Mouse (Mus musculus) liver, embryonic 15.5 days (tissue): ENCODE data around the gene Itpripl2. TPM values are rescaled to one million over a fixed set of nuclear protein-coding genes. Genes with fewer than 3 reads are reported as not detected.

ENCODE experiments used
- ATAC-seq: fragments of 200-750 bp; cut with Nextera tagmentation; 2 replicates; pipeline ENCODE4 v1.8.0; 2017; ENCODE audit warnings: moderate number of reproducible peaks, mild to moderate bottlenecking, moderate library complexity; ENCODE audit not compliant: insufficient read depth
- H3K27ac ChIP-seq: fragments of 300-500 bp; sonication (generic); replicated peaks from 2 replicates; pipeline ENCODE4 v1.5.1; 2015; ENCODE audit warnings: mild to moderate bottlenecking, inconsistent platforms
- H3K27me3 ChIP-seq: fragments of 300-500 bp; sonication (generic); 2 replicates; pipeline ENCODE4 v1.6.1; 2015; ENCODE audit warnings: mild to moderate bottlenecking, inconsistent platforms
- H3K36me3 ChIP-seq: fragments of 300-500 bp; sonication (generic); replicated peaks from 2 replicates; pipeline ENCODE4 v1.6.1; 2015; ENCODE audit warnings: moderate library complexity, mild to moderate bottlenecking, inconsistent platforms
- H3K4me1 ChIP-seq: fragments of 300-500 bp; sonication (generic); replicated peaks from 2 replicates; pipeline ENCODE4 v1.6.1; 2015; ENCODE audit warnings: inconsistent platforms
- H3K4me2 ChIP-seq: fragments of 300-500 bp; sonication (generic); 2 replicates; pipeline ENCODE4 v1.6.1; 2015; ENCODE audit warnings: moderate library complexity, mild to moderate bottlenecking, inconsistent platforms
- H3K4me3 ChIP-seq: fragments of 300-500 bp; sonication (generic); replicated peaks from 2 replicates; pipeline ENCODE4 v1.5.1; 2015; ENCODE audit warnings: mild to moderate bottlenecking, inconsistent platforms
- H3K9ac ChIP-seq: fragments of 300-500 bp; sonication (generic); 2 replicates; pipeline ENCODE4 v1.6.1; 2015; ENCODE audit warnings: moderate library complexity, mild to moderate bottlenecking, inconsistent platforms
- H3K9me3 ChIP-seq: fragments of 300-500 bp; sonication (generic); replicated peaks from 2 replicates; pipeline ENCODE4 v1.6.1; 2016; ENCODE audit warnings: inconsistent platforms
- WGBS: fragments of 180-500 bp; shearing (Covaris S2); methylation state at CpG from one replicate; pipeline ENCODE4 v1.1.7; 2015; ENCODE audit warnings: mixed read lengths; ENCODE audit not compliant: insufficient replicate concordance; 5-methylcytosine and 5-hydroxymethylcytosine counted together
- polyA plus RNA-seq: library from polyadenylated mRNA; unstranded; fragments of >200 nt; fragmentation: Nextera tagmentation; extraction: Ambion mirVana; gene quantifications from 2 replicates; pipeline ENCODE4 v1.2.1, GENCODE M21; 2015

Gene Itpripl2
- 1.1 and 1.2 TPM in 2 replicates for polyA plus RNA-seq

- peaks cover 30% of the 10 kb centered on the region for H3K4me1 ChIP-seq
- WGBS = under 1% methylated on average over 55 of the region's 55 CpGs
- H3K9me3 ChIP-seq = no peaks in the 10 kb centered on the region
- H3K4me2 ChIP-seq = peak within 1 kb of the TSS; percentile 67
- no peaks in the 10 kb centered on the region for H3K36me3 ChIP-seq
- peaks cover 35% of the 10 kb centered on the region for H3K27me3 ChIP-seq
- peak within 1 kb of the TSS; percentile 63 for H3K4me3 ChIP-seq
- peak; percentile 70 for ATAC-seq
- peak within 1 kb of the TSS; percentile 72 for H3K27ac ChIP-seq
- H3K9ac ChIP-seq = peak within 1 kb of the TSS; percentile 58
These were observed at the start of gene Itpripl2 for GRCm38 (mm10) chr7:118491431-118492147. Itpripl2 (minus strand) TSS chr7:118491975.

DNA sequence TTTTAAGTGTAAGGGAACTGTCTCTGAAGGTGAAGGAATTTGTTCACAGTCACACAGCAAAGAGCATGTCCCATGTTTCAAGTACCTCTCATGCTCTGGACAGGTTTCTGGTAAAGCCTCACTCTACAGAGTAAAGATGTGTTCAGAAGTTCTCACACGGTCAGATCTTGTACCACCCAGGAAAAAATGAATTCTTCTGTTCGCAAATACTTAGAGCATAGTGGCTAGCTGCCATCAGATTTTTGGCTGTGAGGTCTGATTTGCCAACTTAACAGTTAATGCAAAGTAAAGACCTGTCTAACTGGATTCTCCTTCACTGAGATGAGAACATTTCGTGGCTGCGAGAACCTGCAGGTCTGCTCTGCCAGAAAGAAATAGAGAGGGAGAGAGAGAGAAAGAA lies 43.3 kb upstream of the Itpripl2 start:
- ATAC-seq = no peak
- no peak overlapping the region for H3K9ac ChIP-seq
- WGBS = 78% methylated on average over 4 of the region's 4 CpGs
- H3K4me2 ChIP-seq = no peak overlapping the region
- H3K27ac ChIP-seq = no peak overlapping the region
- H3K4me1 ChIP-seq = peaks cover 17% of the 10 kb centered on the region
- no peak overlapping the region for H3K4me3 ChIP-seq
- no peaks in the 10 kb centered on the region for H3K9me3 ChIP-seq
- no peaks in the 10 kb centered on the region for H3K27me3 ChIP-seq
- no peaks in the 10 kb centered on the region for H3K36me3 ChIP-seq

DNA sequence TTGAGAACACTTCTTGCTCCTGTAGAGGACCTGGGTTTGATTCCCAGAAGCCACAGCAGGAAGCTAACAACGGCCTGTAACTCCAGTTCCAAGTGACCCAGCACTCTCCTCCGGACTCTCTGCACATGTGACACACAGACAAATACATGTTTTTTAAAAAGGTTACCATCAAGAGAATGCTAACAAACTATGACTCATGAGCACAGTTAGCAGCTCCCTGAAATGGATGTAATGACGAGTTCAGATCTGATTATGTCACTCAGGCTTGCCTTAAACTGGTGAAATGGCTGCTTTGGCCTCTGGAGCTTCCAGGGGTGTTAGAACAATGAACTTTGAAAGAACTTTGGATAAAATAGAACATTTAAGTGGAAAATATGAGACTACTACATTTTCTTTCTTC lies 42.6 kb upstream of the Itpripl2 start:
- Histone ChIP-seq H3K36me3 (no peaks in the 10 kb centered on the region), H3K27ac (no peak overlapping the region), H3K4me3 (no peak overlapping the region), H3K9ac (no peak overlapping the region), H3K27me3 (no peaks in the 10 kb centered on the region), H3K4me1 (peaks cover 17% of the 10 kb centered on the region), H3K4me2 (peak overlapping the region; percentile 81; the same call in 1 of the 2 replicates), H3K9me3 (no peaks in the 10 kb centered on the region)
- 63% methylated on average over 3 of the region's 3 CpGs for WGBS
- no peak for ATAC-seq

- no peaks in the 10 kb centered on the region for H3K9me3 ChIP-seq
- peak within 1 kb of the TSS; percentile 81 for H3K4me2 ChIP-seq
- peak within 1 kb of the TSS; percentile 94 for H3K4me3 ChIP-seq
- no peaks in the 10 kb centered on the region; the same call in 1 of the 2 replicates for H3K36me3 ChIP-seq
- peaks cover 17% of the 10 kb centered on the region for H3K4me1 ChIP-seq
- H3K9ac ChIP-seq = peak within 1 kb of the TSS; percentile 78
- H3K27ac ChIP-seq = peak within 1 kb of the TSS; percentile 89
- peak; percentile 99 for ATAC-seq
- no peaks in the 10 kb centered on the region for H3K27me3 ChIP-seq
- under 1% methylated on average over 31 of the region's 31 CpGs for WGBS
These were observed 41.4 kb upstream of the Itpripl2 start, which contains the start of gene Coq7 for GRCm38 (mm10) chr7:118533178-118533578. Coq7 (minus strand) TSS chr7:118533356.

- under 1% methylated on average over 36 of the region's 36 CpGs for WGBS
- ATAC-seq = peak; percentile 97
- Histone ChIP-seq H3K36me3 (peaks cover 3% of the 10 kb centered on the region; the same call in 1 of the 2 replicates), H3K4me3 (peak overlapping the region; percentile 94), H3K9me3 (no peaks in the 10 kb centered on the region), H3K4me2 (peak overlapping the region; percentile 81), H3K4me1 (peaks cover 17% of the 10 kb centered on the region), H3K9ac (peak overlapping the region; percentile 78), H3K27ac (peak overlapping the region; percentile 89), H3K27me3 (no peaks in the 10 kb centered on the region)
These were observed 40.9 kb upstream of the Itpripl2 start for GRCm38 (mm10) chr7:118532519-118533177.

DNA sequence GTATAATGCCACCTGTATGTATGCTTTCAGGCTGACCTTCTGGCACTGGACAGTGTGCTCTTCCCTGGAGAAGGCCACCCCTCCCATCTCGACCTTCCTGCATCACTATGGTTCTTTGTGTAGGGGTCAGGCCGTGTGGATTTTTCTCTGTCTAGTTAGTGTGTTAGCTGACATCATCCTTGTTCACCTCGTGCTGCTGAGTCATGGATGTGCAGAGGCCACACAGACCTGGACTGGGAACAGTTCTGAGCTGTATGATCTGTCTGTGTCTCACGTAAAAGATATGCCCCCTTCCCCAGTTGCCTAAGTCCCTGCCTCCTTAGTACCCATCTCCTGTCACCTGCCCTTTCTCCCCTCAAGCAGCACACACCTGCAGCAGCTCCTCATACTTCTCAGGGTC lies 35.2 kb upstream of the Itpripl2 start:
- WGBS = 61% methylated on average over 4 of the region's 4 CpGs
- Histone ChIP-seq H3K4me1 (peaks cover 2% of the 10 kb centered on the region), H3K4me3 (no peak overlapping the region), H3K4me2 (no peak overlapping the region), H3K9ac (no peak overlapping the region), H3K27me3 (no peaks in the 10 kb centered on the region), H3K36me3 (peaks cover 13% of the 10 kb centered on the region; the same call in 1 of the 2 replicates), H3K9me3 (no peaks in the 10 kb centered on the region), H3K27ac (no peak overlapping the region)
- ATAC-seq = no peak

DNA sequence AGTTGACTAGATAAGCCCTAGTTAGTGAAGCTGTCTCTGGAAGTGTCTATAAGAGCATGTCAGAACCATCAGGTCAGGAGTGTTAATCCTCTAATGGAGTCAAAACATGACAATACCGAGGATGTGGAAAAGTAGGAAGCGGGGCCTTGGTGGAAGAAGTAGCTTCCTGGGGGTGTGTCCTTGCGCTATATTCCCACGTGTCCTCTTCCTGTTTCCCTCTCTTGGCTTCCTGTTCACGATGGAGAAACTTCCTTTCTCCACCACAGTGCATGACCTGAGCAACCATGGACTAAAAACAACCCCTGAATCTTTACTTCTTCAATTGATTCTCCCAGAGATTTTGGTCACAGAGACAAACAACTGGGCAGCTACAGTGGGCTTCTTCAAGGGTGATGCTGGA lies 30.3 kb upstream of the Itpripl2 start:
- WGBS = 34% methylated on average over 5 of the region's 5 CpGs

GRCm38 (mm10) chr7:118519661-118520060 lies 27.9 kb upstream of the Itpripl2 start:
- Histone ChIP-seq H3K4me3 (no peak overlapping the region), H3K36me3 (no peaks in the 10 kb centered on the region), H3K9me3 (no peaks in the 10 kb centered on the region), H3K4me1 (no peaks in the 10 kb centered on the region; the same call in 1 of the 2 replicates), H3K27ac (no peak overlapping the region), H3K9ac (no peak overlapping the region), H3K4me2 (no peak overlapping the region), H3K27me3 (no peaks in the 10 kb centered on the region)
- WGBS = 75% methylated on average over 8 of the region's 8 CpGs
- no peak for ATAC-seq

More for the DNA sequence above, 30.3 kb upstream of the Itpripl2 start:
- H3K27ac ChIP-seq = no peak overlapping the region
- 0 out of 2 replicates have a peak, but pooled peaks cover 10% of the 10 kb centered on the region for H3K36me3 ChIP-seq
- no peak for ATAC-seq
- H3K4me1 ChIP-seq = no peaks in the 10 kb centered on the region; the same call in 1 of the 2 replicates
- H3K4me2 ChIP-seq = no peak overlapping the region
- H3K9ac ChIP-seq = no peak overlapping the region
- no peaks in the 10 kb centered on the region for H3K9me3 ChIP-seq
- no peak overlapping the region for H3K4me3 ChIP-seq
- H3K27me3 ChIP-seq = no peaks in the 10 kb centered on the region

DNA sequence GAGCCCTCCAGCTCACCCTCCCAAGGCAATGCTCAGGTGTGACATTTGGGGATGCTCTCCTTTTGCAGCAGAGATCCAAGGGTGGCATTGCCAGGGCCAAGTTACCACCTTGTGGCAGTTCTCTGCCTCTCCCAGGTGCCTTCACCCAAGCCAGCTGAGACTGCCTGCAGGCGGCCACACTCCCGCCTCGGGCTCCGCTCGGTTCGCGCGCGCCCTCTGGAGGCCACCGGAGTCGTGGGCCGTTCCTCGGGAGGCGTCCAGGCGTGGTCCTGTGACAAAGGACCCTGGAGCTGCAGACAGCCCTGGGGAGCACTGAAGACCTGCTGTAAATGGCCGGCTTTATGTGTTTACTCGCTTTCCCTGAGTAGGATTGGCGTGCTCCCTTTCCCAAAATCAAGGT lies 26.9 kb upstream of the Itpripl2 start:
- Histone ChIP-seq H3K4me3 (no peak overlapping the region), H3K9me3 (no peaks in the 10 kb centered on the region), H3K27ac (no peak overlapping the region), H3K36me3 (no peaks in the 10 kb centered on the region), H3K27me3 (no peaks in the 10 kb centered on the region), H3K9ac (no peak overlapping the region), H3K4me1 (no peaks in the 10 kb centered on the region; the same call in 1 of the 2 replicates), H3K4me2 (no peak overlapping the region)
- WGBS = under 1% methylated on average over 18 of the region's 18 CpGs
- no peak for ATAC-seq

GRCm38 (mm10) chr7:118517819-118518218 lies 26.0 kb upstream of the Itpripl2 start:
- no peaks in the 10 kb centered on the region; the same call in 1 of the 2 replicates for H3K4me1 ChIP-seq
- WGBS = 41% methylated on average over 2 of the region's 2 CpGs
- H3K27me3 ChIP-seq = no peaks in the 10 kb centered on the region
- no peak overlapping the region for H3K4me3 ChIP-seq
- no peaks in the 10 kb centered on the region for H3K9me3 ChIP-seq
- ATAC-seq = no peak
- no peak overlapping the region for H3K4me2 ChIP-seq
- no peaks in the 10 kb centered on the region for H3K36me3 ChIP-seq
- H3K27ac ChIP-seq = no peak overlapping the region
- H3K9ac ChIP-seq = no peak overlapping the region

DNA sequence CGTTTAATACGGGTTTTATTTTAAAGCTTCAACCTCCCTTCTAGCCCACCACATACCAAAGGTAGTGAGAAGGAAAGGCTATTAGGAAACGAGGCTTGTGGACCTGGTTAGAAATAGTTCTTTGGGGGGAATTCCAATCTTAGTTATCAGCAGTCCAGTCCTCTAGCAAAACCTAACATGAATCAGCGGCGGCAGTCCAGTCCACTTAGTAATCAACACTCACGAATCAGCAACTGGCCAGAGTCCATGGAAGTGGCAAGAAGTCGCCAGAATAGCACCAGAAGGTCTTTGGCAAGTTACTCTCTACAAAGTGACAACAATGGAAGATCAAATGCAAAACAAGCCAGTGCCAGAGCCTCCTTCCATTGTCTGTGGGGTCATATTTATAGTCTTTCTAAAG lies 16.8 kb upstream of the Itpripl2 start:
- no peaks in the 10 kb centered on the region for H3K9me3 ChIP-seq
- 53% methylated on average over 7 of the region's 7 CpGs for WGBS

More for the DNA sequence above, 16.8 kb upstream of the Itpripl2 start:
- ATAC-seq = no peak
- no peak overlapping the region for H3K4me2 ChIP-seq
- H3K27me3 ChIP-seq = no peaks in the 10 kb centered on the region
- no peak overlapping the region for H3K27ac ChIP-seq
- no peaks in the 10 kb centered on the region for H3K4me1 ChIP-seq
- no peaks in the 10 kb centered on the region for H3K36me3 ChIP-seq
- H3K4me3 ChIP-seq = no peak overlapping the region
- no peak overlapping the region for H3K9ac ChIP-seq
